ENCODE assay signal across 18 mouse cellular contexts in genomic region chr9:50594794-50595417, GRCm38 (mm10). TPM values are rescaled to one million over a fixed set of nuclear protein-coding genes. Genes with fewer than 3 reads are reported as not detected.
DNase-seq lines count a peak whose midpoint lies in the region; ATAC-seq lines count a peak whose summit lies in the region.
"Had no signal": no experiment of that assay in that cellular context is flagged by ENCODE, and none has a peak within 500 bp of the region (broad histone marks: within the 10 kb centered on the region; RNA-seq: fewer than 3 reads in every experiment).

No protein-coding gene starts in this region.

- H3K27ac ChIP-seq in intestine, embryonic 16.5 days (ENCODE audit: low read length) = peak overlapping the region; percentile 82
- H3K27ac ChIP-seq in kidney, embryonic 15.5 days = 0 out of 2 replicates have a peak overlapping the region, but pooled peaks have one; percentile 45
- H3K27ac ChIP-seq in liver, embryonic 11.5 days (ENCODE audit: low read depth, low read length) = peak overlapping the region; percentile 60; the same call in 1 of the 2 replicates
- H3K27ac ChIP-seq in stomach, embryonic 15.5 days = peak overlapping the region; percentile 59
- H3K27ac ChIP-seq in forebrain, embryonic 10.5 days = no peak overlapping the region
- H3K27ac ChIP-seq: gastrocnemius, adult 2 months; heart, embryonic 10.5 days; hindbrain, postnatal 0 days; macrophage; midbrain, embryonic 13.5 days had no signal

- H3K4me3 ChIP-seq in intestine, embryonic 16.5 days (ENCODE audit: low read length) = no peak overlapping the region
- no peak overlapping the region for H3K4me3 ChIP-seq in kidney, embryonic 15.5 days (replicated peaks)
- H3K4me3 ChIP-seq in liver, embryonic 11.5 days (ENCODE audit: low read depth, low read length) = no peak overlapping the region
- H3K4me3 ChIP-seq in stomach, embryonic 15.5 days (replicated peaks) = no peak overlapping the region
- H3K4me3 ChIP-seq in forebrain, embryonic 10.5 days = no peak overlapping the region
- H3K4me3 ChIP-seq: gastrocnemius, adult 2 months; heart, embryonic 10.5 days; midbrain, embryonic 13.5 days had no signal

- H3K9ac ChIP-seq in intestine, embryonic 16.5 days (ENCODE audit: low read depth, low read length) = no peak overlapping the region
- no peak overlapping the region for H3K9ac ChIP-seq in kidney, embryonic 15.5 days
- H3K9ac ChIP-seq in liver, embryonic 11.5 days (ENCODE audit: low read depth, low read length) = no peak overlapping the region
- no peak overlapping the region for H3K9ac ChIP-seq in stomach, embryonic 15.5 days
- H3K9ac ChIP-seq: midbrain, embryonic 13.5 days had no signal

- H3K4me1 ChIP-seq in intestine, embryonic 16.5 days (ENCODE audit: control insufficient read depth, insufficient read depth, low read length) = peaks cover 3% of the 10 kb centered on the region; the same call in 1 of the 2 replicates
- H3K4me1 ChIP-seq in kidney, embryonic 15.5 days = no peaks in the 10 kb centered on the region
- no peaks in the 10 kb centered on the region for H3K4me1 ChIP-seq in liver, embryonic 11.5 days (replicated peaks; ENCODE audit: control insufficient read depth, insufficient read depth, low read length)
- H3K4me1 ChIP-seq in stomach, embryonic 15.5 days = no peaks in the 10 kb centered on the region
- H3K4me1 ChIP-seq in forebrain, embryonic 10.5 days = no peaks in the 10 kb centered on the region
- H3K4me1 ChIP-seq: heart, embryonic 10.5 days; midbrain, embryonic 13.5 days had no signal

- peaks cover 26% of the 10 kb centered on the region for H3K36me3 ChIP-seq in intestine, embryonic 16.5 days (ENCODE audit: control insufficient read depth, insufficient read depth, low read length)
- H3K36me3 ChIP-seq in kidney, embryonic 15.5 days = peaks cover 49% of the 10 kb centered on the region
- H3K36me3 ChIP-seq in liver, embryonic 11.5 days (ENCODE audit: control insufficient read depth, insufficient read depth, low read length) = peaks cover 37% of the 10 kb centered on the region
- peaks cover 39% of the 10 kb centered on the region for H3K36me3 ChIP-seq in stomach, embryonic 15.5 days
- H3K36me3 ChIP-seq in forebrain, embryonic 10.5 days (replicated peaks) = peaks cover 55% of the 10 kb centered on the region

- H3K27me3 ChIP-seq in intestine, embryonic 16.5 days (replicated peaks; ENCODE audit: control insufficient read depth, insufficient read depth, low read length) = no peaks in the 10 kb centered on the region
- no peaks in the 10 kb centered on the region for H3K27me3 ChIP-seq in kidney, embryonic 15.5 days
- no peaks in the 10 kb centered on the region for H3K27me3 ChIP-seq in liver, embryonic 11.5 days (replicated peaks; ENCODE audit: control insufficient read depth, insufficient read depth, low read length)
- no peaks in the 10 kb centered on the region for H3K27me3 ChIP-seq in stomach, embryonic 15.5 days (replicated peaks)
- H3K27me3 ChIP-seq in forebrain, embryonic 10.5 days (ENCODE audit: poor library complexity, severe bottlenecking) = no peaks in the 10 kb centered on the region
- H3K27me3 ChIP-seq: midbrain, embryonic 13.5 days had no signal

- ATAC-seq in intestine, embryonic 16.5 days = peak; percentile 83
- ATAC-seq in kidney, embryonic 15.5 days (replicated peaks; ENCODE audit: low FRiP score) = no peak
- ATAC-seq in liver, embryonic 11.5 days (replicated peaks; ENCODE audit: low FRiP score) = 0 out of 2 replicates have a peak, but pooled peaks have one; percentile 46
- peak; percentile 71; the same call in 1 of the 2 replicates for ATAC-seq in stomach, embryonic 15.5 days (ENCODE audit: insufficient read depth, low FRiP score, low read depth)
- no peak for ATAC-seq in frontal cortex, adult (ENCODE audit: low TSS enrichment)
- ATAC-seq: forebrain, embryonic 14.5 days; hindbrain, postnatal 0 days; midbrain, embryonic 13.5 days had no signal

- no peak for DNase-seq in liver, embryonic 11.5 days (ENCODE audit: low spot score)
- no peak for DNase-seq in forebrain, embryonic 10.5 days (ENCODE audit: extremely low spot score, low spot score)
- no peak for DNase-seq in cerebellum, adult 18-20 months
- DNase-seq: adrenal gland, postnatal 14 days; cerebellum, adult 9-10 months; embryo, embryonic 11 days; gastrocnemius, adult 2 months; heart, postnatal 14 days had no signal

- WGBS in intestine, embryonic 16.5 days = 50% methylated on average over 12 of the region's 12 CpGs
- 79% methylated on average over 12 of the region's 12 CpGs for WGBS in kidney, embryonic 15.5 days
- WGBS in liver, embryonic 11.5 days = 70% methylated on average over 12 of the region's 12 CpGs
- 65% methylated on average over 12 of the region's 12 CpGs for WGBS in stomach, embryonic 15.5 days
- 86% methylated on average over 12 of the region's 12 CpGs for WGBS in forebrain, embryonic 10.5 days

- no peaks in the 10 kb centered on the region for H3K9me3 ChIP-seq in intestine, embryonic 16.5 days (ENCODE audit: control insufficient read depth, low read length)
- H3K9me3 ChIP-seq in kidney, embryonic 15.5 days (replicated peaks) = no peaks in the 10 kb centered on the region
- no peaks in the 10 kb centered on the region for H3K9me3 ChIP-seq in liver, embryonic 11.5 days (ENCODE audit: control insufficient read depth, low read length)
- no peaks in the 10 kb centered on the region for H3K9me3 ChIP-seq in stomach, embryonic 15.5 days
- no peaks in the 10 kb centered on the region for H3K9me3 ChIP-seq in forebrain, embryonic 10.5 days
- H3K9me3 ChIP-seq: heart, embryonic 10.5 days; midbrain, embryonic 13.5 days had no signal

- H3K4me2 ChIP-seq in intestine, embryonic 16.5 days (ENCODE audit: low read depth, low read length) = no peak overlapping the region
- H3K4me2 ChIP-seq in kidney, embryonic 15.5 days = no peak overlapping the region
- no peak overlapping the region for H3K4me2 ChIP-seq in liver, embryonic 11.5 days
- H3K4me2 ChIP-seq in stomach, embryonic 15.5 days = no peak overlapping the region
- H3K4me2 ChIP-seq: midbrain, embryonic 13.5 days had no signal

RNA-seq across cellular contexts. Expression of gene Sdhd, which starts 8.7 kb away (rescaled TPM):
- 686 and 728 TPM in 2 replicates for polyA plus RNA-seq in intestine, embryonic 16.5 days (2015; fragmentation: Nextera tagmentation; extraction: Ambion mirVana)
- 363 and 376 TPM in 2 replicates for polyA plus RNA-seq in kidney, embryonic 15.5 days (2015; fragmentation: Nextera tagmentation; extraction: Ambion mirVana)
- polyA plus RNA-seq in liver, embryonic 11.5 days (2014; fragmentation: Nextera tagmentation; extraction: Ambion mirVana) = 503 and 533 TPM in 2 replicates
- 362 and 375 TPM in 2 replicates for polyA plus RNA-seq in stomach, embryonic 15.5 days (2015; fragmentation: Nextera tagmentation; extraction: Ambion mirVana)
- polyA plus RNA-seq in forebrain, embryonic 10.5 days (2016; fragmentation: Nextera tagmentation; extraction: Ambion mirVana) = 325 and 340 TPM in 2 replicates

RNA-seq across cellular contexts. Expression of gene Timm8b, which starts 8.8 kb away (rescaled TPM):
- 296 and 314 TPM in 2 replicates for polyA plus RNA-seq in intestine, embryonic 16.5 days (2015; fragmentation: Nextera tagmentation; extraction: Ambion mirVana)
- polyA plus RNA-seq in kidney, embryonic 15.5 days (2015; fragmentation: Nextera tagmentation; extraction: Ambion mirVana) = 259 and 296 TPM in 2 replicates
- 301 and 312 TPM in 2 replicates for polyA plus RNA-seq in liver, embryonic 11.5 days (2014; fragmentation: Nextera tagmentation; extraction: Ambion mirVana)
- polyA plus RNA-seq in stomach, embryonic 15.5 days (2015; fragmentation: Nextera tagmentation; extraction: Ambion mirVana) = 243 and 275 TPM in 2 replicates
- polyA plus RNA-seq in forebrain, embryonic 10.5 days (2016; fragmentation: Nextera tagmentation; extraction: Ambion mirVana) = 308 and 321 TPM in 2 replicates

RNA-seq across cellular contexts. Expression of gene Pih1d2, which starts 22.2 kb away (rescaled TPM):
- 2.2 and 2.4 TPM in 2 replicates for polyA plus RNA-seq in intestine, embryonic 16.5 days (2015; fragmentation: Nextera tagmentation; extraction: Ambion mirVana)
- 4.9 and 5.6 TPM in 2 replicates for polyA plus RNA-seq in kidney, embryonic 15.5 days (2015; fragmentation: Nextera tagmentation; extraction: Ambion mirVana)
- 3.3 and 4.2 TPM in 2 replicates for polyA plus RNA-seq in liver, embryonic 11.5 days (2014; fragmentation: Nextera tagmentation; extraction: Ambion mirVana)
- polyA plus RNA-seq in stomach, embryonic 15.5 days (2015; fragmentation: Nextera tagmentation; extraction: Ambion mirVana) = 2.4 and 3.7 TPM in 2 replicates
- polyA plus RNA-seq in forebrain, embryonic 10.5 days (2016; fragmentation: Nextera tagmentation; extraction: Ambion mirVana) = 6.5 and 7.9 TPM in 2 replicates

RNA-seq across cellular contexts. Expression of gene Nkapd1, which starts 22.4 kb away (rescaled TPM):
- 13.8 and 17.1 TPM in 2 replicates for polyA plus RNA-seq in intestine, embryonic 16.5 days (2015; fragmentation: Nextera tagmentation; extraction: Ambion mirVana)
- 22.1 and 24.8 TPM in 2 replicates for polyA plus RNA-seq in kidney, embryonic 15.5 days (2015; fragmentation: Nextera tagmentation; extraction: Ambion mirVana)
- 16.2 and 20.1 TPM in 2 replicates for polyA plus RNA-seq in liver, embryonic 11.5 days (2014; fragmentation: Nextera tagmentation; extraction: Ambion mirVana)
- polyA plus RNA-seq in stomach, embryonic 15.5 days (2015; fragmentation: Nextera tagmentation; extraction: Ambion mirVana) = 19.3 and 22.5 TPM in 2 replicates
- polyA plus RNA-seq in forebrain, embryonic 10.5 days (2016; fragmentation: Nextera tagmentation; extraction: Ambion mirVana) = 20.5 and 22.1 TPM in 2 replicates

RNA-seq across cellular contexts. Expression of gene Tex12, which starts 33.8 kb away (rescaled TPM):
- polyA plus RNA-seq in intestine, embryonic 16.5 days (2015; fragmentation: Nextera tagmentation; extraction: Ambion mirVana) = 0.23 TPM in 1 of 2 replicates, not detected in the other
- polyA plus RNA-seq in kidney, embryonic 15.5 days (2015; fragmentation: Nextera tagmentation; extraction: Ambion mirVana) = 0.18 TPM in 1 of 2 replicates, not detected in the other
- not detected in 2 replicates for polyA plus RNA-seq in liver, embryonic 11.5 days (2014; fragmentation: Nextera tagmentation; extraction: Ambion mirVana)
- polyA plus RNA-seq in stomach, embryonic 15.5 days (2015; fragmentation: Nextera tagmentation; extraction: Ambion mirVana) = not detected in 2 replicates
- polyA plus RNA-seq in forebrain, embryonic 10.5 days (2016; fragmentation: Nextera tagmentation; extraction: Ambion mirVana) = 0.17 TPM in 1 of 2 replicates, not detected in the other
- polyA plus RNA-seq: forebrain, embryonic 14.5 days; limb, embryonic 14.5 days; macrophage had no signal

Comparison
In these comparisons a context has a peak if more than half of its experiments do, and no peak if none do; other contexts are left out.
1. ATAC-seq: peak in intestine, embryonic 16.5 days (single experiment), liver, embryonic 11.5 days (single experiment) and stomach, embryonic 15.5 days (single experiment); none in kidney, embryonic 15.5 days (single experiment) and frontal cortex, adult (single experiment).